Mouse (Mus musculus) intestine, embryonic 14.5 days (tissue): ENCODE data around the gene Clmn. TPM values are rescaled to one million over a fixed set of nuclear protein-coding genes. Genes with fewer than 3 reads are reported as not detected.

ENCODE experiments used
- ATAC-seq: fragments of 200-750 bp; cut with Nextera tagmentation; replicated peaks from 2 replicates; pipeline ENCODE4 v1.8.0; 2017; ENCODE audit warnings: low read depth, moderate number of reproducible peaks, moderate TSS enrichment, moderate library complexity; ENCODE audit not compliant: low FRiP score, low TSS enrichment
- DNase-seq: peaks from one replicate; pipeline ENCODE4 v3.0.0-alpha.2; 2018; ENCODE audit warnings: low spot score
- H3K27ac ChIP-seq: fragments of 300-500 bp; sonication (generic); 2 replicates; pipeline ENCODE4 v1.5.1; 2014; ENCODE audit warnings: low read depth, mild to moderate bottlenecking, control low read depth
- H3K27me3 ChIP-seq: fragments of 300-500 bp; sonication (generic); replicated peaks from 2 replicates; pipeline ENCODE4 v1.6.1; 2014; ENCODE audit warnings: low read length, control low read depth; ENCODE audit not compliant: control insufficient read depth, insufficient read depth
- H3K36me3 ChIP-seq: fragments of 300-500 bp; sonication (generic); 2 replicates; pipeline ENCODE4 v1.6.1; 2014; ENCODE audit warnings: low read length, control low read depth; ENCODE audit not compliant: control insufficient read depth, insufficient read depth
- H3K4me1 ChIP-seq: fragments of 300-500 bp; sonication (generic); replicated peaks from 2 replicates; pipeline ENCODE4 v1.6.1; 2014; ENCODE audit warnings: low read length, control low read depth, mixed read lengths; ENCODE audit not compliant: control insufficient read depth, insufficient read depth
- H3K4me2 ChIP-seq: fragments of 300-500 bp; sonication (generic); 2 replicates; pipeline ENCODE4 v1.6.1; 2014; ENCODE audit warnings: low read length
- H3K4me3 ChIP-seq: fragments of 300-500 bp; sonication (generic); 2 replicates; pipeline ENCODE4 v1.5.1; 2014; ENCODE audit warnings: low read depth, low read length, control low read depth, mixed read lengths
- H3K9ac ChIP-seq: fragments of 300-500 bp; sonication (generic); 2 replicates; pipeline ENCODE4 v1.6.1; 2014; ENCODE audit warnings: mild to moderate bottlenecking, low read length
- H3K9me3 ChIP-seq: fragments of 300-500 bp; sonication (generic); 2 replicates; pipeline ENCODE4 v1.6.1; 2016; ENCODE audit warnings: low read length, control low read depth; ENCODE audit not compliant: control insufficient read depth
- WGBS: fragments of 180-500 bp; shearing (Covaris S2); extraction: QIAGEN DNeasy Blood & Tissue Kit; methylation state at CpG from one replicate; pipeline ENCODE4 v1.1.7; 2014; 5-methylcytosine and 5-hydroxymethylcytosine counted together
- polyA plus RNA-seq: library from polyadenylated mRNA; unstranded; fragments of >200 nt; fragmentation: Nextera tagmentation; extraction: Ambion mirVana; gene quantifications from 2 replicates; pipeline ENCODE4 v1.2.1, GENCODE M21; 2014

Clmn gene
- polyA plus RNA-seq, 1 experiment from 2014 or later = 3.4 TPM

DNA sequence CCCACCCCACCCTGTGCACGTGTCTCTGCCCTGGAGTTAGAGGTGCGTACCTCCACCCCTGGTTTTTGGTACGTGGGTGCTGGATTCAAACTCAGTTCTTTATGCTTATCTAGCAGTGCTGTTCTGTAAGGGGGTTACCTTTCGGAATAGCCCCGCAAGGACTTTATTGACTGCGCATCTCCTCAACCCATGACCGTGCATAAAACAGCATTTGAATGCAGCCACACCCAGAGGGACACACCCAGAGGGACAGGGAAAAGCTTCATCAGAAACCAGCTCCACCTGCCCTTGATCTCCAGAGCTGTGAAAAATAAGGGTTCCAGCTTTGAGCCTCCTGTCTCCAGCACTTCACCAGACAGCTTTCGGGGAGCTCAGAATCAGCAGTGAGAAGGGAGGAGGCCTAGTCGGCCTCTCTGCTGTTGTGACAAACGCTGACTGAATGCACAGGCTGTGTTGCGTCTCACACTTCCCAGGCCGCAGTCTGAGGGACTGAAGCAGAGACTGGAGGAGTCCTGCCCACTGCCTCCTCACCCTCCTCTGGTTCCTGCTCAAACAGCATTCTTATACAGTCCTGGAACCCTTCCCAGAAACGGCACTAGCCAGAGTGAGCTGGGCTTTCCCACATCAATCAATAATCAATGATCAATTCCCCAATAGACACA is 37.6 kb upstream of the Clmn start:
- no peak for ATAC-seq
- H3K4me3 ChIP-seq = no peak overlapping the region
- WGBS = 74% methylated on average over 13 of the region's 13 CpGs
- no peak overlapping the region for H3K27ac ChIP-seq
- no peaks in the 10 kb centered on the region for H3K9me3 ChIP-seq
- H3K9ac ChIP-seq = no peak overlapping the region
- no peaks in the 10 kb centered on the region for H3K36me3 ChIP-seq
- no peak for DNase-seq
- H3K4me1 ChIP-seq = 0 out of 2 replicates have a peak, but pooled peaks cover 9% of the 10 kb centered on the region
- no peak overlapping the region for H3K4me2 ChIP-seq
- no peaks in the 10 kb centered on the region for H3K27me3 ChIP-seq

DNA sequence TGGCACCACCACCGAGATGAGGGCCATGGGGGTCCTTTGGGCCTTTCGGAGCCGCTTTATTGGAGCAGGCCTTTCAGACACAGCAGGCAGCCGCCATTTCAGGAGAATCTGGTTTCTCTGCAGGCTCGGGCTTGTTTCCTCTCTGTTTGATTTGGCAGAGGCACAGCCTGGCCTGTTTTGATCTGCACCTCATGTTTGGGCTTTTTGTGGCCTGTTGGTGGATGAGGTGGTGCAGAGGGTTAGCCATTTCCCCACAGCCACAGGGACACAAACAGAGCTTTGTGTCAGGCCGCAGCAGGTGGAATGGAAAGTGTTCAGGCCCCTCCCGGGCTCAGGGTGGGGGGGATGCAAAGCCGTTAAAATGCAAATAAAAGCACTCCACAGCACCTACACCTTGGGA is 36.4 kb upstream of the Clmn start:
- DNase-seq = no peak
- Histone ChIP-seq H3K27ac (no peak overlapping the region), H3K9me3 (no peaks in the 10 kb centered on the region), H3K4me1 (0 out of 2 replicates have a peak, but pooled peaks cover 9% of the 10 kb centered on the region), H3K27me3 (no peaks in the 10 kb centered on the region), H3K4me3 (no peak overlapping the region), H3K9ac (no peak overlapping the region), H3K4me2 (no peak overlapping the region), H3K36me3 (no peaks in the 10 kb centered on the region)
- 50% methylated on average over 8 of the region's 8 CpGs for WGBS
- no peak for ATAC-seq

DNA sequence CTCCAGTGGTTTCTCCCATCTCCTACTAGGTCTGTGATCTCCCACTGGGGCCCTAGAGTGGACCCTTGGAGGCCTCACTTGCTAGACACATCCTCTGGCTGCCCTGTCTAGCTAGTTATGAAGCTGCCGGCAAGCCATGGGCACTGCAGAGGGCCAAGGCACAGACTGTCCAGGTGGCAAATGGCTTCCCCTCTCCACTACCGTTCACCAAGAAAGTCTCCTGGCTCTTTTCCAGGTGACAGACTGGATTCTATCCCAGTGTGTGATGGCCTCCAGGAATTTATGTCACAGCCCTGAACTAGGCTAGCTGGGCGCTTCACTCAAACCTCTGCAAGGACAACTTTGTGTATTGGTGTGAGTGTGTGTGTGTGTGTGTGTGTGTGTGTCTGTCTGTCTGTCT is 35.0 kb upstream of the Clmn start:
- ATAC-seq (no peak), DNase-seq (no peak)
- Histone ChIP-seq H3K4me2 (no peak overlapping the region), H3K36me3 (no peaks in the 10 kb centered on the region), H3K27me3 (no peaks in the 10 kb centered on the region), H3K4me1 (0 out of 2 replicates have a peak, but pooled peaks cover 9% of the 10 kb centered on the region), H3K27ac (no peak overlapping the region), H3K9me3 (no peaks in the 10 kb centered on the region), H3K4me3 (no peak overlapping the region), H3K9ac (no peak overlapping the region)
- 54% methylated on average over 3 of the region's 3 CpGs for WGBS

DNA sequence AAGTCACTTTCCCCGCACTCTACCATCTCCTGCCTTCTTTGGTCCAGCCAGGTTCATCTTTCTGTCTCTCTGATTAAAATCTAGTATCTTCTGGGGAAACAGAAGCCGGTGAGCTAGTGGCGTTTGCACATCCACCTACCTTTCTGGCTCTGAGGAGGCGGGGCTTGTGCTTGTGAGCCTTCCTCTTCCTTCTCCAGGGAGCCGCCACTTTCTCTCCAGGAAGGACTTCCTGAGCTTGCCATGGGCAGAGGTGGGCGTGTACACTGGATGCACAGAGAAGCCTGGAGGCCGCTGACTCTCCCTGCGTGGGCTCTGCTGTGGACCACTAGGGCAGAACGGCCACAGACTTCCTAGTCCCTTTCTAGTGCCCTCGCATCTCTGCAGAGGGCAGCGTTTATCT is 34.3 kb upstream of the Clmn start:
- Histone ChIP-seq H3K27ac (no peak overlapping the region), H3K9me3 (no peaks in the 10 kb centered on the region), H3K36me3 (no peaks in the 10 kb centered on the region), H3K9ac (no peak overlapping the region), H3K27me3 (no peaks in the 10 kb centered on the region), H3K4me3 (no peak overlapping the region), H3K4me2 (no peak overlapping the region), H3K4me1 (0 out of 2 replicates have a peak, but pooled peaks cover 5% of the 10 kb centered on the region)
- WGBS = 46% methylated on average over 11 of the region's 11 CpGs
- DNase-seq (no peak), ATAC-seq (no peak)

DNA sequence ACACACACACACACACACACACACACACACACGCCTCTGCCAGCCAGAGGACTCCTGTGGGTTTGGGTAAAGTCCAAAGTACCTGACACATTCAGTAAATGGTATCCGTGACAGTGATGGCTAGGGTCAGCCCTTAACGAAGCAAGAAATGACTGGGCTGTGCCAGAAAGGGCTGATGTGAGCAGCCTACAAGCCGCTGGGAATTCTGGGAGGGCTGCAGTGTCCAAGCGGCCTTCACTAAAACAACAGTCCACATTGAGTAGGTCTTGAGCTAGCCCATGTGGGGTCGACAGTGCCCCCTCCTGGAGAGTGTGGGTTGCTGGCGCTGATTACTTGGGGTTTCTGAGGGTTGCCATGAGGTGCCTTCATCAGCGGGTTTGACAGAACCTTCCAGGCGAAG is 33.8 kb upstream of the Clmn start:
- H3K36me3 ChIP-seq = no peaks in the 10 kb centered on the region
- no peak overlapping the region for H3K4me2 ChIP-seq
- no peaks in the 10 kb centered on the region for H3K9me3 ChIP-seq
- DNase-seq (no peak), ATAC-seq (no peak)
- H3K27me3 ChIP-seq = no peaks in the 10 kb centered on the region
- no peak overlapping the region for H3K9ac ChIP-seq
- H3K4me3 ChIP-seq = no peak overlapping the region
- H3K4me1 ChIP-seq = 0 out of 2 replicates have a peak, but pooled peaks cover 4% of the 10 kb centered on the region
- 68% methylated on average over 9 of the region's 9 CpGs for WGBS
- H3K27ac ChIP-seq = no peak overlapping the region

DNA sequence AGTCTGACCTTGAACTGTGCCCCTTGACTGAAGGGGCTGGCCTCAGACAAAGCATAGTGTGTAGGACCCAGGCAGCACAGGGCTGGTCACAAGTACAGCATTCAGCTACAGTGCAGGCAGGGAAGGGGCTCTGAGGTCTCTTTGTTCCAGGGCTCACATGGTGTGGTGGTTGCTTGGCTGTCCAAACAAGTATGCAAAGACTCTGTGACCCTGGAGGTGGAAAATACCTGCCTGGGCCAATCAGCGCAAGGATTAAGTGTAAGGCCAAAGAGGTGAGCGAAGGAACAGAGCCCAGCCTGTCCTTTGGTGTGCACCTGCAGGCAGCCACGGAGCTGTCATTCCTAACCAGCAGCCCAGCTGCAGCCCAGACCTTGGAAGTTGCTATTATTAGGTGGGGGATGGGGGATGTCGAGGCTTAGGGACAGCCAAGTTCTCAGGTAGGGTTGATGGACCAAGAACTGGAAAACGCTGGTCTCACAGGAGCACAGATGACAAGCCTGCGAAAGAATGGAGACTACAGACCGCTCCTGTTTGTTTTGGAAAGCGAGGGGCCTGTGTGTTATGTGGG is 32.3 kb upstream of the Clmn start:
- Histone ChIP-seq H3K4me1 (no peaks in the 10 kb centered on the region), H3K36me3 (no peaks in the 10 kb centered on the region), H3K4me2 (no peak overlapping the region), H3K9ac (no peak overlapping the region), H3K9me3 (no peaks in the 10 kb centered on the region), H3K27ac (no peak overlapping the region), H3K27me3 (no peaks in the 10 kb centered on the region), H3K4me3 (no peak overlapping the region)
- DNase-seq (no peak), ATAC-seq (peak; percentile 77)
- WGBS = 62% methylated on average over 8 of the region's 8 CpGs

DNA sequence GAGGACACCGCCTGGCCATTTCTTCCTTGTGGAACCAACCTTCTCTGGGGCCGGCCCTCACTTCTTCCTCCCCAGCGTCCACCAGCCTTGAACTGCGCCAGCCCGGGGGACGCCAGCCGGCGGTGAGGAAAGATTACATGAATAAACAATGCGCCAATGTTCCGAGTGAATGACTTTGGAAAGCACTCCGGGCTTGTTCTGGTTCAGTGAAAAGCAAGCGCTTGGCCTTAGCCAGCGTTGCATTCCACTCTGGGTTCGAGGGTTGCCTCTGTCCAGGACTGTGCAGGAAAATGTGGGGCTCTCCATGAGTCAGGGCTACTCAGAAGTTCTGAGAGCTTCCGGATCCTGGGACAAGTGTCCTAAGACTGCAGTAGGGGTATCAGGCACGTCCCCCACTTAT is 31.8 kb upstream of the Clmn start:
- Histone ChIP-seq H3K4me1 (no peaks in the 10 kb centered on the region), H3K4me2 (no peak overlapping the region), H3K27ac (no peak overlapping the region), H3K36me3 (no peaks in the 10 kb centered on the region), H3K27me3 (no peaks in the 10 kb centered on the region), H3K9ac (no peak overlapping the region), H3K4me3 (no peak overlapping the region), H3K9me3 (no peaks in the 10 kb centered on the region)
- ATAC-seq (peak; percentile 48), DNase-seq (no peak)
- WGBS = 62% methylated on average over 16 of the region's 16 CpGs

DNA sequence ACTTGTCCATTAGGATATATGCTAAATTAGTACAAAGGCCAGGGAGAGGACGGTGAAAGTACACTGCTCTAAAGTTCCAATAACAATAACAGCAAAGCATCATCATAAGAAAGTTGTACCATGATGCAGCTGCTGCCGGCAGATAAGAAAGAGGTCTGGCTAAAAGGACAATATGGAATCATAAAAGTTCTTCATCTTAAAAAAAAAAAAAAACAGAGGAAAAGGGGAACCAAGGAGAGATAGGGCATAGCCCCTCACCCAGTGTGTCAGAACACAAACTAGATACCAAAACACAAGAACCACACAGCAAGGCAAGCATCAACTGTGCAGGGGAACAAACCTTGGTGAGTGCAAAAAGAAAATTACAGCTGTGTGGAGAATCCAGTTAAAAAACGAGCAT is 27.4 kb upstream of the Clmn start:
- no peak overlapping the region for H3K27ac ChIP-seq
- H3K9ac ChIP-seq = no peak overlapping the region
- H3K4me1 ChIP-seq = no peaks in the 10 kb centered on the region
- no peak overlapping the region for H3K4me3 ChIP-seq
- ATAC-seq (no peak), DNase-seq (no peak)
- H3K27me3 ChIP-seq = no peaks in the 10 kb centered on the region
- no peaks in the 10 kb centered on the region for H3K36me3 ChIP-seq
- H3K4me2 ChIP-seq = no peak overlapping the region
- no peaks in the 10 kb centered on the region for H3K9me3 ChIP-seq
- WGBS = 95% methylated on average over 3 of the region's 3 CpGs

DNA sequence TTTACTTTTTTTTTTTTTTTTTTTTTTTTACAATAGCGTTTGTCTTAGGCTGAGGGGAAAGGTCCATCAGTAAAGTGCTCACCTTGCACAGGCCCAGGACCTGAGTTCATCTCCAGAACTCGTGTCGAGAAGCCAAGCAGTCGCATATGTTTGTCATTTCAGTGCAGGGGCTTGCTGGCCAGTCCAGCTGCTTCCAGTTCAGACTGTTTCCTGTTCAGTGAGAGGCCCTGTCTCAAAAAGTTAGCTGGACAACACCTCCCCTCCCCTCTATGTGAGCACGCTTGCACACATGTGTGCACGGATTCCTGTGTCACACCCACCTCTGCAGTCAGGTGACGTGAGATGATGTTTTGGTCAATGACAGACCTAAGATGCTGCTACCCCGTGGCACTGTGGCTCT is 25.2 kb upstream of the Clmn start:
- Histone ChIP-seq H3K9me3 (no peaks in the 10 kb centered on the region), H3K4me1 (no peaks in the 10 kb centered on the region), H3K9ac (no peak overlapping the region), H3K27me3 (no peaks in the 10 kb centered on the region), H3K36me3 (no peaks in the 10 kb centered on the region), H3K4me3 (no peak overlapping the region), H3K27ac (no peak overlapping the region), H3K4me2 (no peak overlapping the region)
- WGBS = 78% methylated on average over 8 of the region's 8 CpGs
- no peak for ATAC-seq
- no peak for DNase-seq
